Mouse (Mus musculus): ENCODE measurements around the gene Trpm6. TPM values are rescaled to one million over a fixed set of nuclear protein-coding genes. Genes with fewer than 3 reads are reported as not detected.

Gene Trpm6
- total and polyA plus RNA-seq, 3 experiments, result 0.05 TPM; not detected in 2

GRCm38 (mm10) chr19:18758269-18758668, 8.5 kb downstream of the Trpm6 start:
- Histone ChIP-seq H3K4me3 (ENCODE audit: low read depth, low read length) (no peak overlapping the region), H3K9me3 (replicated peaks) (no peaks in the 10 kb centered on the region), H3K4me1 (ENCODE audit: insufficient read depth, low read depth, low read length) (no peaks in the 10 kb centered on the region), H3K27me3 (ENCODE audit: insufficient read depth, low read length) (peaks cover 7% of the 10 kb centered on the region; the same call in 1 of the 2 replicates), H3K36me3 (replicated peaks) (no peaks in the 10 kb centered on the region)
- no peak for ATAC-seq (ENCODE audit: extremely low read depth, insufficient number of reproducible peaks, low FRiP score, poor library complexity, severe bottlenecking)
- TF ChIP-seq TAL1 (conservative IDR thresholded peaks at IDR 0.05; ENCODE audit: low read depth, low read length) (no peak), GATA2 (IDR thresholded peaks at IDR 0.05; ENCODE audit: borderline replicate concordance, low read depth, low read length) (no peak), CTCF (IDR thresholded peaks at IDR 0.05; ENCODE audit: low read depth, low read length) (no peak), POLR2AphosphoS5 (IDR thresholded peaks at IDR 0.05; ENCODE audit: insufficient replicate concordance, low read depth, low read length) (no peak), GATA1 (IDR thresholded peaks at IDR 0.05; ENCODE audit: borderline replicate concordance, low read length) (no peak)
- no peak for DNase-seq (ENCODE audit: low spot score)

- ATAC-seq (ENCODE audit: extremely low read depth, insufficient number of reproducible peaks, low FRiP score, poor library complexity, severe bottlenecking) (no peak), DNase-seq (ENCODE audit: low spot score) (no peak)
- Histone ChIP-seq H3K4me3 (ENCODE audit: low read depth, low read length) (no peak overlapping the region), H3K9me3 (replicated peaks) (no peaks in the 10 kb centered on the region), H3K4me1 (ENCODE audit: insufficient read depth, low read depth, low read length) (no peaks in the 10 kb centered on the region), H3K27me3 (ENCODE audit: insufficient read depth, low read length) (0 out of 2 replicates have a peak, but pooled peaks cover 4% of the 10 kb centered on the region), H3K36me3 (replicated peaks) (no peaks in the 10 kb centered on the region)
- TF ChIP-seq POLR2AphosphoS5 (IDR thresholded peaks at IDR 0.05; ENCODE audit: insufficient replicate concordance, low read depth, low read length) (no peak), TAL1 (conservative IDR thresholded peaks at IDR 0.05; ENCODE audit: low read depth, low read length) (no peak), CTCF (IDR thresholded peaks at IDR 0.05; ENCODE audit: low read depth, low read length) (no peak), GATA2 (IDR thresholded peaks at IDR 0.05; ENCODE audit: borderline replicate concordance, low read depth, low read length) (no peak), GATA1 (IDR thresholded peaks at IDR 0.05; ENCODE audit: borderline replicate concordance, low read length) (no peak)
Measured at GRCm38 (mm10) chr19:18758916-18759315, 9.1 kb downstream of the Trpm6 start.

GRCm38 (mm10) chr19:18766399-18766798, 16.6 kb downstream of the Trpm6 start:
- no peak for TF ChIP-seq GATA2 (IDR thresholded peaks at IDR 0.05; ENCODE audit: borderline replicate concordance, low read depth, low read length)
- ATAC-seq (ENCODE audit: extremely low read depth, insufficient number of reproducible peaks, low FRiP score, poor library complexity, severe bottlenecking) (no peak), DNase-seq (ENCODE audit: low spot score) (no peak)
- Histone ChIP-seq H3K36me3 (replicated peaks) (no peaks in the 10 kb centered on the region), H3K9me3 (replicated peaks) (no peaks in the 10 kb centered on the region), H3K4me3 (ENCODE audit: low read depth, low read length) (no peak overlapping the region), H3K27me3 (ENCODE audit: insufficient read depth, low read length) (peaks cover 9% of the 10 kb centered on the region), H3K4me1 (ENCODE audit: insufficient read depth, low read depth, low read length) (no peaks in the 10 kb centered on the region)

GRCm38 (mm10) chr19:18771048-18771447, 21.3 kb downstream of the Trpm6 start:
- TF ChIP-seq POLR2AphosphoS5 (IDR thresholded peaks at IDR 0.05; ENCODE audit: insufficient replicate concordance, low read depth, low read length) (no peak), TAL1 (conservative IDR thresholded peaks at IDR 0.05; ENCODE audit: low read depth, low read length) (no peak), GATA1 (IDR thresholded peaks at IDR 0.05; ENCODE audit: borderline replicate concordance, low read length) (no peak), CTCF (IDR thresholded peaks at IDR 0.05; ENCODE audit: low read depth, low read length) (no peak), GATA2 (IDR thresholded peaks at IDR 0.05; ENCODE audit: borderline replicate concordance, low read depth, low read length) (no peak)
- H3K27me3 ChIP-seq (ENCODE audit: insufficient read depth, low read length), result peaks cover 9% of the 10 kb centered on the region
- H3K36me3 ChIP-seq (replicated peaks), result no peaks in the 10 kb centered on the region
- H3K4me3 ChIP-seq (ENCODE audit: low read depth, low read length), result no peak overlapping the region
- DNase-seq (ENCODE audit: low spot score) (no peak), ATAC-seq (ENCODE audit: extremely low read depth, insufficient number of reproducible peaks, low FRiP score, poor library complexity, severe bottlenecking) (no peak)
- no peaks in the 10 kb centered on the region for H3K4me1 ChIP-seq (ENCODE audit: insufficient read depth, low read depth, low read length)
- no peaks in the 10 kb centered on the region for H3K9me3 ChIP-seq (replicated peaks)

GRCm38 (mm10) chr19:18771561-18771960, 21.8 kb downstream of the Trpm6 start:
- no peaks in the 10 kb centered on the region for H3K9me3 ChIP-seq (replicated peaks)
- H3K36me3 ChIP-seq (replicated peaks), result no peaks in the 10 kb centered on the region
- no peak for ATAC-seq (ENCODE audit: extremely low read depth, insufficient number of reproducible peaks, low FRiP score, poor library complexity, severe bottlenecking)
- no peak for DNase-seq (ENCODE audit: low spot score)
- no peaks in the 10 kb centered on the region for H3K4me1 ChIP-seq (ENCODE audit: insufficient read depth, low read depth, low read length)
- no peak overlapping the region for H3K4me3 ChIP-seq (ENCODE audit: low read depth, low read length)
- TF ChIP-seq TAL1 (conservative IDR thresholded peaks at IDR 0.05; ENCODE audit: low read depth, low read length) (no peak), CTCF (IDR thresholded peaks at IDR 0.05; ENCODE audit: low read depth, low read length) (no peak), POLR2AphosphoS5 (IDR thresholded peaks at IDR 0.05; ENCODE audit: insufficient replicate concordance, low read depth, low read length) (no peak), GATA2 (IDR thresholded peaks at IDR 0.05; ENCODE audit: borderline replicate concordance, low read depth, low read length) (no peak), GATA1 (IDR thresholded peaks at IDR 0.05; ENCODE audit: borderline replicate concordance, low read length) (no peak)
- H3K27me3 ChIP-seq (ENCODE audit: insufficient read depth, low read length), result peaks cover 9% of the 10 kb centered on the region

GRCm38 (mm10) chr19:18772888-18773488, 23.2 kb downstream of the Trpm6 start:
- Histone ChIP-seq H3K9me3 (replicated peaks) (no peaks in the 10 kb centered on the region), H3K4me1 (ENCODE audit: insufficient read depth, low read depth, low read length) (no peaks in the 10 kb centered on the region), H3K36me3 (replicated peaks) (no peaks in the 10 kb centered on the region), H3K27me3 (ENCODE audit: insufficient read depth, low read length) (peaks cover 1% of the 10 kb centered on the region; the same call in 1 of the 2 replicates), H3K4me3 (ENCODE audit: low read depth, low read length) (no peak overlapping the region)
- no peak for TF ChIP-seq TAL1 (conservative IDR thresholded peaks at IDR 0.05; ENCODE audit: low read depth, low read length)
- no peak for TF ChIP-seq GATA2 (IDR thresholded peaks at IDR 0.05; ENCODE audit: borderline replicate concordance, low read depth, low read length)
- ATAC-seq (ENCODE audit: extremely low read depth, insufficient number of reproducible peaks, low FRiP score, poor library complexity, severe bottlenecking) (no peak), DNase-seq (ENCODE audit: low spot score) (no peak)

GRCm38 (mm10) chr19:18774085-18774484, 24.3 kb downstream of the Trpm6 start:
- ATAC-seq (ENCODE audit: extremely low read depth, insufficient number of reproducible peaks, low FRiP score, poor library complexity, severe bottlenecking), result no peak
- TF ChIP-seq POLR2AphosphoS5 (IDR thresholded peaks at IDR 0.05; ENCODE audit: insufficient replicate concordance, low read depth, low read length) (no peak), TAL1 (conservative IDR thresholded peaks at IDR 0.05; ENCODE audit: low read depth, low read length) (no peak), CTCF (IDR thresholded peaks at IDR 0.05; ENCODE audit: low read depth, low read length) (no peak), GATA2 (IDR thresholded peaks at IDR 0.05; ENCODE audit: borderline replicate concordance, low read depth, low read length) (no peak), GATA1 (IDR thresholded peaks at IDR 0.05; ENCODE audit: borderline replicate concordance, low read length) (no peak)
- Histone ChIP-seq H3K4me1 (ENCODE audit: insufficient read depth, low read depth, low read length) (no peaks in the 10 kb centered on the region), H3K36me3 (replicated peaks) (no peaks in the 10 kb centered on the region), H3K4me3 (ENCODE audit: low read depth, low read length) (no peak overlapping the region), H3K27me3 (ENCODE audit: insufficient read depth, low read length) (no peaks in the 10 kb centered on the region; the same call in 1 of the 2 replicates), H3K9me3 (replicated peaks) (no peaks in the 10 kb centered on the region)
- DNase-seq (ENCODE audit: low spot score), result no peak
